Mouse (Mus musculus) mature B cell (primary cell): ENCODE measurements around the gene Mbtps2.

ENCODE experiments used
- in situ Hi-C: fragments of 300-500 bp; cut with MboI; formaldehyde crosslinking; loops from 2 replicates; pipeline ENCODE4 v1.14.3; 2019

Mbtps2 gene

DNA sequence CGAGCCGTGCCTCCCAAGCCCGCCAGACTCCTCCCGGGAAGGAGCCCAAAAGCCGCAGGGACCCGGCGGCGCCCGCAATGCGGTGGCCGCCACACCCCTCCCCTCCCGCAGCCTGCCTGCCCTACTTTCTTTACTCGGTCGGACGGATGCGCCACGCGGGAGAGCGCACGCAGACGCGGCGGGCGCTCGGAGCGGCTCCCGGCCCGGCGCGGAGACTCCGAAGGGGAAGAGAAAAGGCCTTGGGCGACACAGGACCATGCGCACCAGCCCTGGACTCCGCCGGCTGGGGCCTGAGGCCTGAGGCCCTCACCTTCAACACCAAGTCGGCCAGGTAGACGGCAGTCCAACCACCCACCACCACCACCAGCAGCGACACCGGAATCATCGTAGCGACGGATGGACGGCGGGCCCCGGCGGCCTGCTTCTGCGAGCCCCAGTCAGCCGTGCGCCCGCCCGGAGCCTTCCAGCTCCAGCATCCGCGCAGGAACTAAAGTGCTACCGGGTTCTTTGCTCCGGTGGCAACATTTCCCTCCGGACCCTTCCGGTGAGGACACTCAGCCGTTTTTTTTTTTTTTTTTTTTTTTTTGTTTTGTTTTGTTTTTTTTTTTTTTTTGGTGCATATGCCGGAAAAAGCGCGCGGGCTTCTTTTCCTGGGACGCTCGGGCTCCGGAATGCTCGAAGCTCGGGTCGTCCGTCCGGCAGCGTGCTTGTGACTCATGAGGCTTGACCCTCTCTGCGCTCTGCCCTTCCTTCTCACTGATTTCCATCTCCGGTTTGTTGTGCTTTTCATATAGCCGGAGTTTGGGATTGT is at the start of gene Mbtps2:
TSS of gene Mbtps2 (minus strand) at position 530 of the 811 bp plus-strand sequence.
- in situ Hi-C loops, result no loop called here

DNA sequence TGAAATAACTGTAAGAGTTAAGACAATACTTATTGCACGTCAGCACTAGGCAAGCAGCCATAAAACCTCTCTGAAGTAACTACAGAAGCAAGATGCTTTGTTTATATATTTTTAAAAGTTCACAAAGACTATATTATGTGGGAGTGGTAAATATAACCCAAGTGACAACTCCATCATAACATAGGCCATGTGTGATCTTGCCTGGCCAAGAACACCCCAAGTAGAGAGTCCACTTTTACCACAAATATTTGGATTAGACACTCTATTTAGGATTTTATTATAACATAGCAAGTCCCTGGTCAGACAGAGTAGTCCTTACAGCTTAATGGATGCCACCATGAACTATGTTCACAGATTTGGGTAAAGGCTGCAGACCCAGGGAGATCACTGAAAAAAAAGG is 47.9 kb upstream of the Mbtps2 start:
- in situ Hi-C loops, result no loop called here

GRCm38 (mm10) chrX:157644700-157645099 is 46.2 kb upstream of the Mbtps2 start:
- in situ Hi-C loops, result no loop called here

DNA sequence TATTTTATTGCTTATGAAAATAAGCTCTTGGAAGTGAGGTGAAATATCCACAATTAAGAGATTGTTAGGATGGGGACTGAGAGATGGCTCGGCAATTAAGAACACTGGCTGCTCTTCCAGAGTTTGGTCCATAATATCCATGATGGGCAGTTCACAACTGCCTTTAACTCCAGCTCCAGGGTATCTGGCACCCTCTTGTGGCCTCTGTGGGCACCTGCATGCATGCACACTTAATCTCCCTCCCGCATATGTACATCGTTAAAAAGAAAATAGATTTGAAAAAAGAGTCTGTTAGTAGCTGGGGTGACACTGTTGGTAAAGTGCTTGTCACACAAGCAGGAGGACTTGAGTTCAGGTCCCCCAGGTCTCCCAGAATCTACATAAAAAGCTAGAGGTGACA is 45.8 kb upstream of the Mbtps2 start:
- in situ Hi-C loops, result no loop called here

GRCm38 (mm10) chrX:157642856-157643255 is 44.3 kb upstream of the Mbtps2 start:
- in situ Hi-C loops, result no loop called here

DNA sequence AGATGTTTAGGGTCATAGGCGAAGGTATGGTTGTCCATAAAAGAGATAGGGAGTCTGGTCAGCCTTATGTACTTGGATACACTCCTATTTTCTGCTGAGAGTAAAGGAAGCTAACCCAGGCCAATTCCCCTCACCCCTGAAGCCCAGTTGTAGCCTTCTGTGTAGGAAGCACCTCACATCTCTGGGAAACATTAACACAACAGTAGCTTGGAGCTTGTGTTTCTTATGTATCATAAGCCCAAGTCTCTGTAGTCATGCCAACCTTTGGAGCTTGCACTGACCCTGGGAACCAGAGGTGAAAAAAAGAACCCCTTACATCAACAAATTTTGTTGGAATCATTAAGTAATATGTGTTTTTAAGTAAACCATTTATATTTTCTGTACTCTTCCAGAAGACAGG is 38.7 kb upstream of the Mbtps2 start:
- in situ Hi-C loops, result no loop called here

- in situ Hi-C loops, result no loop called here
Observed at GRCm38 (mm10) chrX:157633676-157634414, 35.3 kb upstream of the Mbtps2 start.

DNA sequence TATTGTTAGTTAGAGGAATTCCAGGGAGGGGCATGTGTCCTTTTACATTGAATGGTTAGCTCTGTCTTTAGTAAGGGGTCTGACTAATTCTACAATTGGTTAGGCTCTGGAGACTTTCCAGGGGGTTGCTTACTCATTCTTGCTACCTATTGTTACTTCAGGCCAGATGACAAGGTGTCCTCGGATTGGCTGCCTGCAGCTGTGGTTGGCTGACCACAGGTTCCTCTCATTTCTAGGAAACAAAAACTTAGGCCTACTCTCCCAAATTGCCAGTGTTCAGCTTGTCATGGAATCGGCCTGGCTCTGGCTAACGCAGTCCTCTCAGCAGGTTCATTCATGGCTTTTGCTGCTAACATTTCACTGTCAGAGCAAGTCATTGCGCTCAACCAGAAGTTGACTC is 31.8 kb upstream of the Mbtps2 start:
- in situ Hi-C loops, result no loop called here

GRCm38 (mm10) chrX:157612894-157613293 is 14.4 kb upstream of the Mbtps2 start:
- in situ Hi-C loops, result no loop called here

GRCm38 (mm10) chrX:157601450-157601849 is 2.9 kb upstream of the Mbtps2 start:
- in situ Hi-C loops, result no loop called here

DNA sequence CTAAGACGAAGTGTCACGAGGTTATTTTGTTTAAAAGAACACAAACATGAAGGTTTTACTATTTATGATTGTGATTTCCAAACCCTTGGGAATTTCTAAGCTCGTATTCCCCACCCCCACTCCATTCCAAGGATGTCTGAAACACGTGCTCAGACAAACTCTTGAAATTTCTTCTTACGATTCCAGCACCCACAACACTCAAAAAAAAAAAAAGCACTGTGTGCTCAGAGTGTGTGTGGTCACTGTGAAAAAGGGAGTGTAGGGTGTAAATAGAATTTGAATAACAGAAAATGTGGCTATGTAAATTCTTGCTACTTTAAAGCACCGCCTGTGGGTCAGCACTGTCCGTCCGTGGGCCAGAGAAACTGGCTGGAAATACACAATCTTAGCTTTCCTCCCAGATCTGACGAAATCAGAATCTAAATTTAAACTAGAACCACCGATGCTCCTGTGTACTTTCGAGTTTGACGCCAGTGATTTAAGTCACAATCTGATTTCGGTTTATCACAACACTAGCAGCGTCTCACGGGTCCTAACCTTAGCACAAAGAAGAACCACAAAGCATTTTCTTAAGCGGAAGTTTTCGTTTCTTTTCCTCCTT is 830 bp downstream of the Mbtps2 start:
- in situ Hi-C loops, result no loop called here

GRCm38 (mm10) chrX:157596802-157597201 is 1.7 kb downstream of the Mbtps2 start:
- in situ Hi-C loops, result no loop called here

GRCm38 (mm10) chrX:157595927-157596326 is 2.6 kb downstream of the Mbtps2 start:
- in situ Hi-C loops, result no loop called here

GRCm38 (mm10) chrX:157594606-157595005 is 3.9 kb downstream of the Mbtps2 start:
- in situ Hi-C loops, result no loop called here

GRCm38 (mm10) chrX:157587001-157587400 is 11.5 kb downstream of the Mbtps2 start:
- in situ Hi-C loops, result no loop called here

- in situ Hi-C loops, result no loop called here
Observed at GRCm38 (mm10) chrX:157586397-157586796, 12.1 kb downstream of the Mbtps2 start.

GRCm38 (mm10) chrX:157579108-157579614 is 19.4 kb downstream of the Mbtps2 start:
- in situ Hi-C loops, result no loop called here

DNA sequence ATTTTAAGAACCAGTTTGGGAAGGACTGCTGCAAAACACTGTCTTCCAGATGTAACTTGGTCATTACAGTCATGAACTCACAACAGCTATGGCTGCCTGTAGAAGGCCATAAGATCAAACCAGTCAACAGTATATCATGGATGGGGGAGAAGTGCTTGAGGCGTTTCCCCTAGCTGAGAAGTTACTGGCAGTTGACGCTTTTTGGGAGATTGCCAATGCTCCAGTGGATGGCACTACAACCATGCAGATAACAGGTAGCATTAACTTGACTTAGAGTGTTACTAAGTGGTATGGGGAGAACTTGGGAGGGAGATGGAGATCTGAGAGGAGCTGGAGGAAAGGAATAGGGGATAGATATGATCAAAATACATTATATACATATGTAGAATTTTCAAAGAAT is 23.8 kb downstream of the Mbtps2 start:
- in situ Hi-C loops, result no loop called here

GRCm38 (mm10) chrX:157568840-157569239 is 29.7 kb downstream of the Mbtps2 start, which contains the start of gene Yy2:
Gene Yy2, minus strand, starts transcription at chrX:157568985.
- in situ Hi-C loops, result no loop called here

DNA sequence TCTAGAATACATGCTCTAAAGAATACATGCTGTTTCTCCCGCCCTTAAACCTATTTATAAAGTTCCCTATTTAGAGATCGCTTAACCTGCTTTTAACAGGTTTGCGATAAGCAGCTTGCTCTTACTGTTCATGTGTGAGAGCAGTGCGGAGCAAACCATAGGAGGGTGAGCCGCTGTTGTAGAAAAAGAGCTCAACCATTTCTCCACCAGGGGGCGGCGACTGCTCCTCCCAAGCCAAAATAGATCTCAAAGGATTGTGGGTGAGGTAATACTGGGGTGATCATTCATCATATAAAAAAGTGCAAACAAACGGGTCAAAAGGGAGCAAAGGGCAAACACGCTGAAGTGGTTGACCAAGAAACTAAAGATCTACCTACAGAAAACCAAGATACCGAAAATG is 34.7 kb downstream of the Mbtps2 start:
- in situ Hi-C loops, result no loop called here

DNA sequence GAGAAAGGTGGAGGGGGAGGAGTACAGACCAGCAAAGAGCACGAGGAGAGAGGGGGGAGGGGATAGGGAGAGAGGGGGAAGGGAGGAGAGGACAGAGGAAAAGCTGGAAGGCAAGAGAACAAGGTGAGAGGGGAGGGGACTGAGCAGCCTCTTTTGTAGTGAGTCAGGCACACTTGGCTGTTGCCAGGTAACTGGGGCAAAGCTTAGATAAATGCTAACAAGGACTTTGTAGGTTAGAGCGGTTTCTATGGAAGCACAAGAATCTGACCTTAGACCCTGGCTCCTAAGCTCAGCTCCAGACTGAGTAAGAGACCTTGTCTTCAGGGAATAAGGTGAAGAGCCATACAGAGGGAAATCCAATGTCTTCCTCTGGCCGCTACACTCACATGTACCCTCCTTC is 51.4 kb downstream of the Mbtps2 start:
- in situ Hi-C loops, result no loop called here

DNA sequence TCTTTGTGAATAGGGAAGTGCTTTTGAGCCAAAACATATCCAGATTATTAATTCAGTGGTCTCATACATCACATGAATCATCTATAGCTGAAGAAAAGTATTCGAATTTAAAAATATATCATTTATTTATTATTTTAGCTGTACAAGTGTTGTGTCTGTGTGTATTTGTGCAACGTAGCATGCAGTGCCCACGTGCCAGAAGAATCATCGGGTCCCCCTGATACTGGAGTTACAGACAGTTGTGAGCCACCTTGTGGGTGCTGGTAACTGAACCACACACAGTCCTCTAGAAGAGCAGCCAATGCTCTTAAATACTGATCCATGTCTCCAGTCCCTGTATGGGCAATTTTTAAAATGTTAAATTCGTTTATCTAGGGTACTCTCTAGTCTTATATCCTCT is 92.1 kb downstream of the Mbtps2 start:
- in situ Hi-C loops, result no loop called here

DNA sequence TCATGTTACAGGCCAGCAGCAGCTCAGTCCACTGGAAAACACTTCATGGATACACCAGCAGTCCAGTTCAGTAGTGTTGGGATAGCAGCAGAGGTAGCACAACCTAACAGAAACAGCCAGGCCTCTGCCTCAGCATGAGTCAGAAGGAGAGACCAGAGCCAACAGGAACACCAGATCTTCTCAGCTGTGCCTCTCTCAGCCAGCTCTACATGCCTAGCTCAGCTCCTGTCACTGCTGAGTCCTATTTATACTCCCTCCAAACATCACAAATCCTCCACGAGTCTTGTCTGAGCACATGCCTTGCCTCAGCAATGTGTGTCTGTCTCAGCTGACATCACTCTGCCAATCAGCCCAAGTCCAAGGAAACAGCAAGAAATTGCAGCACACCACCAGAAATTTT is 94.0 kb downstream of the Mbtps2 start:
- in situ Hi-C loops, result no loop called here
